Mouse (Mus musculus): ENCODE data around the gene Adig. TPM values are rescaled to one million over a fixed set of nuclear protein-coding genes. Genes with fewer than 3 reads are reported as not detected.

Adig gene
- polyA plus RNA-seq (2016; fragmentation: Nextera tagmentation; extraction: Ambion mirVana): not detected in 2 replicates

DNA sequence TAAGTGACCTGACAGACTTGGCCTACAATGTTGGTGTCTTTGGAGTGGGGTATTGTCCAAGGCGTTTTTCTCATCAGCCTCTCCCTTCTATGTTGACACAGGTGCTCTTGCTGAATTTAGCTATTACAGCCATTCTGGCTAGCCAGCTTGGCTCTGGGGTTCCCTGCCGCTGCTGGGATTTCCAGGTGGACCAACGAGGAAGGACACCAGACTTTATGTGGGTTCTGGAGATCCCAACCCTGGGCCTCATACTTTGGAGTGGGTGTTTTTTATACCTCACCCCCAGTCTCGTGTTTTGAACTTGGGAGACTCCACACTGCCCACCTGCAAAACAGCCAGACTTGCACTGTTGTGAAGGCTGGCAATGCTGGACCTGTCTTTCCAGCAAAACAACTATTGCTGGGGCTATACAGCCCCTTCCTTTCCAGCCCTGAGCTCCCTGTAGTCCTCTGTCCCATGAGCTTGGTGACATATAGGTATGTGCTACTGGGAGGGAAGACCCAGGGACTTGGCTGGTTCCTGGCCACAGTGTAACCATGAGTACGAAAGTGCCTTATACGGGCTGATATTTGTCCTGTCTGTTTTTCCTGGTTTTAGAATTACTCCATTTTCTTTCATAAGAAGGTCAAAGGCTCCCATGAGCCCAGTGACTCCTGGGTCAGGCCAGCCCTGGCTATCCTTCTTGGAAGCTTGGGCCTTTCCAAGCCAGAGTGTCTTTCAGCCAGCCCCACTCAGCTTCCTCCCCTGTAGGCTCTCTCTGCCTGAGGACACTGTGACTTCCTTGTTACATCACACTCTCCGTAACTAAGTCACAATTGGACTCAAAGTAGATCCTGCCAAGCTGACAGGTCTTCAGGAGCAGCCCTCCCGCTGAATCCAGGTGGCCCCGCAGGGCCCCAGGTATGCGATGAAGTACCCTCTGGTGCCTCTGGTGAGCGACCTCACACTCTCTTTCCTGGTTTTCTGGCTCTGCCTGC, at the start of gene Adig:
TSS of gene Adig (plus strand) at position 777 of the 977 bp plus-strand sequence.
- no peak within 1 kb of the TSS for H3K27ac ChIP-seq (replicated peaks)
- no peak within 1 kb of the TSS for H3K4me2 ChIP-seq (replicated peaks)
- WGBS: 75% methylated on average over 11 of the region's 11 CpGs
- no peaks in the 10 kb centered on the region for H3K27me3 ChIP-seq
- H3K36me3 ChIP-seq: peaks cover 23% of the 10 kb centered on the region
- H3K4me3 ChIP-seq: no peak within 1 kb of the TSS
- H3K9me3 ChIP-seq: no peaks in the 10 kb centered on the region
- no peak within 1 kb of the TSS for H3K9ac ChIP-seq (replicated peaks)
- H3K4me1 ChIP-seq: no peaks in the 10 kb centered on the region
- no peak for ATAC-seq (ENCODE audit: low FRiP score, low read depth)

DNA sequence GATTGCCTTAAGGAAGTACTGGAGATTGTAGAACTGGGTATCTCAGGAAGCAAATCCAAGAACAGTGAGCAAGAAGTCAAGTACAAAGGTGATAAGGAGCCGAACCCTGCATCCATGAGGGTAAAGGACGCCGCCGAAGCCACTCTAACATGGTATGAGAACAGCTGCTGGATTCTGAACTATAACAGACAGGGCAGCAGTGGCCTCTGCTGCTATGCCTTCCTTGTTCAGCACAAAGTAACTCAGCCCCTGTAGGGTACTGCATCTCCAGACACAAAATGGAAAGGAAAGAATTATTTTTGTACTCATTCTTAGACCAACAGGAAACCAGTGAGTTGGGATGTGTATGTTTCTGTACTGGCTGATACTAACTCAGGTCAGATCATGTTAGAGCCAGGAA, 46.0 kb upstream of the Adig start:
- no peaks in the 10 kb centered on the region for H3K4me1 ChIP-seq
- no peak overlapping the region for H3K4me3 ChIP-seq
- no peak overlapping the region for H3K27ac ChIP-seq (replicated peaks)
- WGBS: 94% methylated on average over 4 of the region's 4 CpGs
- H3K27me3 ChIP-seq: no peaks in the 10 kb centered on the region
- H3K9me3 ChIP-seq: no peaks in the 10 kb centered on the region
- no peak overlapping the region for H3K9ac ChIP-seq (replicated peaks)
- H3K4me2 ChIP-seq (replicated peaks): no peak overlapping the region
- ATAC-seq (ENCODE audit: low FRiP score, low read depth): no peak
- peaks cover 68% of the 10 kb centered on the region for H3K36me3 ChIP-seq

DNA sequence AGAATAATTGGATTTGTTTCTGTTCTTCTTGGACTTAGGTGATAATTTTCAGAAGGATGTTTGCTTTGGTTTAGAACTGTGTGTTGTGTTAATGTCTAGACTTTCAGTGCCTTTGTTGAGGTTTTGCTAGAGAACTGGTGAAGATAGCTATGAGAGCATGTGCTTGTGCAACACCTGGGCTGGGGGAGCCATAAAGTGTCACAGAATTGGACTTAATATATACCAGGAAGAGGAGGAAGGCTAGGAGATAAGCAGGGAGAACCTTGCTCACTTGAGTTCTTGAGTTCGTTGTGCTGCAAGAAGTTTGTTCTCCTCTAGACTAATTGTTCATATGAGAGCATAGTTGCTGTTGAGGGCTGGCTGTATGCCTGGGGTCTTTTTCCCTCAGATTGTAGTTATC, 44.8 kb upstream of the Adig start:
- peaks cover 72% of the 10 kb centered on the region for H3K36me3 ChIP-seq
- H3K4me3 ChIP-seq: no peak overlapping the region
- H3K9me3 ChIP-seq: no peaks in the 10 kb centered on the region
- no peaks in the 10 kb centered on the region for H3K4me1 ChIP-seq
- H3K9ac ChIP-seq (replicated peaks): no peak overlapping the region
- no peak for ATAC-seq (ENCODE audit: low FRiP score, low read depth)
- WGBS: 89% methylated on average over 1 of the region's 1 CpGs
- H3K27me3 ChIP-seq: no peaks in the 10 kb centered on the region
- no peak overlapping the region for H3K27ac ChIP-seq (replicated peaks)
- H3K4me2 ChIP-seq (replicated peaks): no peak overlapping the region

DNA sequence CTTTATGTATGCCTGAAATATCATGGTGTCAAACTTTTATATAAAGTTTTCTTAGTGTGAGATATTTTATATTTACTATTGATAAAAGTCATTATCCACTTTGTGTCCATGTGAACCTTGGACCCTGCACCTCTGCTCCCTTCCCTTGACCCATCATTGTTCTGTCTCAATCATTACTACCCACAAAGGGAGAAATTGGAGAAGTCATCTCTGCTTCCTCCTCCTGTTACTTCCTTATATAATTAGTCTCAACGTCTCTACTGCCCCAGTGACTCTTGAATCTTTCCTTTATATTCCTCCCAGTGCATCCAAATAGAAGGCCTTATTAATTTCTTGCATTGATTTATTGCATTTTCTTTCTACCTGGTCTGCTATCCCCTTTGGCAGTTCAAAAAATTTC, 40.0 kb upstream of the Adig start:
- 92% methylated on average over 1 of the region's 1 CpGs for WGBS
- H3K27ac ChIP-seq (replicated peaks): no peak overlapping the region

DNA sequence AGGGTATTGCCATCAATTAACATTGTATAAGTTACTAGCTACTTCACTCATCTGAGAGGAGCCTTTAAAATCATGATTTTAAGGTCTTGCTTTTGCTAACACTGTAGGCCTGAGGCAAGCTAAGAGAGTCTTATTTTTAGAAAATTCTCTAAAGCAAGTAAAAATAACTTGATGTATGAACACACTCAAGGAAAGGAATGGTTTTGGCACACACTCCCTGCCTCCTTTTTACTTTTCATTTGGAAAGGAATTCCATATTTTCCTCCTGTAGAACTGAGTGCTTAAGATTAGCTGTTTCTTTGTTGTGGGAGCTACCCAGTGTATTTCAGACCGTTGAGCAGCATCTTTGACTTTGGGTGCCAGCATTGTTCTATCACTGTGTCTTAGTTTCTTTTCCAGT, 28.3 kb upstream of the Adig start:
- Histone ChIP-seq H3K9ac (replicated peaks) (no peak overlapping the region), H3K27ac (replicated peaks) (no peak overlapping the region), H3K9me3 (no peaks in the 10 kb centered on the region), H3K4me1 (no peaks in the 10 kb centered on the region), H3K27me3 (no peaks in the 10 kb centered on the region), H3K36me3 (peaks cover 64% of the 10 kb centered on the region), H3K4me3 (no peak overlapping the region), H3K4me2 (replicated peaks) (no peak overlapping the region)
- 86% methylated on average over 1 of the region's 1 CpGs for WGBS
- ATAC-seq (ENCODE audit: low FRiP score, low read depth): no peak

More for the DNA sequence above, 40.0 kb upstream of the Adig start:
- no peak overlapping the region for H3K4me2 ChIP-seq (replicated peaks)
- peaks cover 83% of the 10 kb centered on the region for H3K36me3 ChIP-seq
- ATAC-seq (ENCODE audit: low FRiP score, low read depth): no peak
- no peaks in the 10 kb centered on the region for H3K9me3 ChIP-seq
- H3K27me3 ChIP-seq: no peaks in the 10 kb centered on the region
- no peaks in the 10 kb centered on the region for H3K4me1 ChIP-seq
- H3K9ac ChIP-seq (replicated peaks): no peak overlapping the region
- H3K4me3 ChIP-seq: no peak overlapping the region

DNA sequence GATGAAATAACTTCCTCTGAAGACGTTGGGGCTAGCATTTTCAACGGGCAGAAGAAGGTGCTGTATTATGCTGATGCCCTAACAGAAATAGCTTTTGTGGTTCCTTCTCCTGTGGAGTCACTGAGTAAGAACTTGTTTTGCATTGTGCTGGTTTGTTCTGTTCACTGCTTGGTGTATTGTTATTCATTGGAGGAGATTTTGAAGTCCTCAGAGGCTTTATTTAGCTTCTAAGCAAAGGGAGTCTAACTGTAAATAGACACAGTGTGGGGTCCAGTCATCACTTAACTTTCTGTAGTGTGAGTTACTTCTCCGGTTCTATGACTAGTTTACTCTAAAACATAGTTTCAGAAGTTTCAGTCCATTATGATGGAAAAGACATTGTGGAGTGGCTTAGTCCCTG, 24.8 kb upstream of the Adig start:
- no peak overlapping the region for H3K4me3 ChIP-seq
- H3K27me3 ChIP-seq: no peaks in the 10 kb centered on the region
- no peak overlapping the region for H3K27ac ChIP-seq (replicated peaks)
- no peak overlapping the region for H3K4me2 ChIP-seq (replicated peaks)
- no peak overlapping the region for H3K9ac ChIP-seq (replicated peaks)
- no peak for ATAC-seq (ENCODE audit: low FRiP score, low read depth)
- no peaks in the 10 kb centered on the region for H3K4me1 ChIP-seq
- WGBS: 83% methylated on average over 3 of the region's 3 CpGs
- H3K36me3 ChIP-seq: peaks cover 82% of the 10 kb centered on the region
- no peaks in the 10 kb centered on the region for H3K9me3 ChIP-seq

DNA sequence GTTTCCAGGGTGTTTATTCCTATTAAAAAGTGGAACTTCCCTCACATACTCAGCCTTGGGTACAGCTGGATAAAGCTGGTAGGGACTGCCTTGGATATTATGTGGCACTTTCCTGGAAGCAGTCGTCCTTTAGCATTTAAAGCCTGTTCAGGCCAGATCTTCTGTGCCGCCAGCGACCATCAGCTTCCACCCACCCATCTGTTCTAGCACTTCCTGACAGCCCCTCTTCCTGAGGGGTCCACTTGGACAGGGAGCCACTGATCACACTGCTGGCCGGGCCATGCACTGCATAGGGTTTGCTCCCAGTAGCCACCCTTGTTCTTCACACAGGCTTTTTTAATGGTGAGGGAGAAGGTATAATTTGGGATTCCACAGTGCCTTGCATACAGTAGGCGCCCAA, 4.0 kb upstream of the Adig start:
- H3K36me3 ChIP-seq: peaks cover 54% of the 10 kb centered on the region
- H3K9me3 ChIP-seq: no peaks in the 10 kb centered on the region
- no peak overlapping the region for H3K9ac ChIP-seq (replicated peaks)
- no peaks in the 10 kb centered on the region for H3K27me3 ChIP-seq
- no peaks in the 10 kb centered on the region for H3K4me1 ChIP-seq
- H3K4me2 ChIP-seq (replicated peaks): no peak overlapping the region
- WGBS: 87% methylated on average over 5 of the region's 5 CpGs
- H3K27ac ChIP-seq (replicated peaks): no peak overlapping the region
- H3K4me3 ChIP-seq: no peak overlapping the region
- ATAC-seq (ENCODE audit: low FRiP score, low read depth): no peak

DNA sequence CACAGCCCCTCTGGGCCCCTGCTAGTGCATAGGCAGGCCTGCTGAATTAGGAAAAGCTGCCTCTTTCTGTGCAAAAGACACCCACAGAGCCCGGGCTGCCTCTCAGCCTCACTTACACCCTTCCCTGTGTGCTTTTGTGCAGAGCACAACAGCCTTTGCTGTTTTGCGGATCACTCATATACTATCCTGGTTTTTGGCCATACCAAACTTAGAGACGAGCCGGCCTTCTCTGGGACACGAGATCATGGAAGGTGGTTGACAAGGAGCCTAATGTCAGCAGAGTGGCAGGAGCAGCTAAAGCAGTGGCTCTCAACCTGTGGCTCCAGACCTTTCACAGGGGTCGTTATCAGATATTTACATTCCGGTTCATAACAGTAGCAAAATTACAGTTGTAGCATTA, 814 bp downstream of the Adig start:
- Histone ChIP-seq H3K4me1 (no peaks in the 10 kb centered on the region), H3K4me2 (replicated peaks) (no peak overlapping the region), H3K4me3 (no peak overlapping the region), H3K9ac (replicated peaks) (no peak overlapping the region), H3K27ac (replicated peaks) (no peak overlapping the region), H3K36me3 (peaks cover 16% of the 10 kb centered on the region), H3K9me3 (no peaks in the 10 kb centered on the region), H3K27me3 (no peaks in the 10 kb centered on the region)
- ATAC-seq (ENCODE audit: low FRiP score, low read depth): no peak
- 91% methylated on average over 7 of the region's 7 CpGs for WGBS

DNA sequence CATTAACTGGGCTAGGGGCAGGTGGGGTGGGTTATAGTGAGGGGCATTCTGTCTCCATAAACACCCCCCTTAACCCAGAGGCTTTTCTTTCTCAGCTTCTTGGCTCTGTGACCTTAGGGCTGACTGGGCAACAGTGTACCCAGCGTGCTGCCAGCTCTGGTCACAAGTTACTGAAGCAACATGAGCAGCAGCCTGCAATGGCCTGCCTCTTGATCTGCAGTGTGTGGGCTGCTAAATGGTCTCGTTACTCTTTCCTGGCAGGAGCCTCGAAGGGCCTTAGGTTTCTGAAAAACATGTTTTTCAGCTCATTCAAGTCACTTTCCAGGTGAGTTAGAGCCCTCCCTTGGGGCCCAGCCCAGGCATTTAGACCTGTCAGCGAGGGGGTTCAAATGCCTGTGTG, 1.3 kb downstream of the Adig start:
- Histone ChIP-seq H3K4me1 (no peaks in the 10 kb centered on the region), H3K27me3 (no peaks in the 10 kb centered on the region), H3K4me3 (no peak overlapping the region), H3K9me3 (no peaks in the 10 kb centered on the region), H3K27ac (replicated peaks) (no peak overlapping the region), H3K36me3 (peaks cover 12% of the 10 kb centered on the region), H3K4me2 (replicated peaks) (no peak overlapping the region), H3K9ac (replicated peaks) (no peak overlapping the region)
- 84% methylated on average over 4 of the region's 4 CpGs for WGBS
- no peak for ATAC-seq (ENCODE audit: low FRiP score, low read depth)

DNA sequence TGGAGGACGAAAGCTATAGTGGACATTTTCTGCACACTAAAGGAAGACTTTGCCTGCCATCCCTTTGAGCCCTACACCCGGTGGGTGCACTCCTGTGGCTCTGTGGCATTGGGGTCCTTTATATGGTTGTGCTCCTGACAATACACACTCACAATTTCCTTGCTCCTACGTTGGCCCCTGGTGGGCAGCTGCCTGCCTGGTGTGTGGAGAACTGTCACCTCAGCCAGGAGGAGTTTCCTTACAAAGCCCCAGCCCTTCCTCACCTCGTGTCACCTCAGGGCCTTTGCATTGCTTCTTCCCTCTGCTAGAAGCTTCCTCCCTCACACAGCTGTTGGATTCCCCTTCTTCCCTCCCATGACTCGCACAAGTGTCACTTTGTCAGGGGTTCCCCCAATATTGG, 4.1 kb downstream of the Adig start:
- Histone ChIP-seq H3K4me1 (no peaks in the 10 kb centered on the region), H3K9ac (replicated peaks) (no peak overlapping the region), H3K4me3 (no peak overlapping the region), H3K27me3 (no peaks in the 10 kb centered on the region), H3K36me3 (no peaks in the 10 kb centered on the region), H3K4me2 (replicated peaks) (no peak overlapping the region), H3K9me3 (no peaks in the 10 kb centered on the region), H3K27ac (replicated peaks) (no peak overlapping the region)
- WGBS: 83% methylated on average over 5 of the region's 5 CpGs
- ATAC-seq (ENCODE audit: low FRiP score, low read depth): no peak

DNA sequence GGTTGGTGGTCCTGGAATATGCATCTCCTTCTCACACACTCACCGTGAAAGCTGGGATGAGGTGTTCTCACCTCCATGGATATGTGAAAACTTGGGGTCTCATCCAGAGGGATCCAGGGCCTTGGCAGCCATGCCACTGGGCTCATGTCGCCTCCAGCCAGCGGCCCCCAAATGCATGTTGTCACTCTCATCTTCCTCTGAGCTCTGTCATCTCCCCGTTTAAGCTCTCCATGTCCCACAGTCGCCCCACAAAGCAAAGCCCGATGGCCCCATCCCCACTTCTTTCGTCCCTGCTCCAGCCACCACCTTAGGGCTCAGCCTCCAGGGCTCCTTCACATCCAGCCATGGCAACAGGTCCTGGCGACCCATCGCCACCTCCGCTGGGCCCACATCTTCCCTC, 4.6 kb downstream of the Adig start:
- Histone ChIP-seq H3K4me3 (no peak overlapping the region), H3K9me3 (no peaks in the 10 kb centered on the region), H3K4me1 (no peaks in the 10 kb centered on the region), H3K36me3 (no peaks in the 10 kb centered on the region), H3K4me2 (replicated peaks) (no peak overlapping the region), H3K9ac (replicated peaks) (no peak overlapping the region), H3K27ac (replicated peaks) (no peak overlapping the region), H3K27me3 (no peaks in the 10 kb centered on the region)
- ATAC-seq (ENCODE audit: low FRiP score, low read depth): no peak
- 93% methylated on average over 10 of the region's 10 CpGs for WGBS

DNA sequence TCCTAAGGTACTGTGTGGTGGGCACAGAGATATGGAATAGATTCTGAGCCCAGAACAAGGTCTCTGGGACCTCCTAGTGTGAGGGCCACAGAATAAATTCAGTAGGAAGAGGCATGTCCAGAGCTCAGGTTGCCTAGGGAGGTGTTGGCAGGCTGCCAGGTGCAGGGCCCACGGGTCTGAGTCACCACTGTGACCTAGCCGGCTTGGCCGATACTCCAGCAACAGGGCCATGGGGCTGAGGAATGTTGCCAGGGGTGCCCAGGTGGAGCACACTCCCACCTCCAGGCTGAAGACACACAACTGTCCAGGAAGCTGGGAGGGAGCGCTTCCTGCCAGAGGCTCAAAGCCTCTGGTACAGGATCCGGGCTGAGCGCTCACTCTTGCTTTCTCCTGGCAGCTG, 8.3 kb downstream of the Adig start:
- Histone ChIP-seq H3K9ac (replicated peaks) (no peak overlapping the region), H3K4me2 (replicated peaks) (no peak overlapping the region), H3K9me3 (no peaks in the 10 kb centered on the region), H3K36me3 (no peaks in the 10 kb centered on the region), H3K27ac (replicated peaks) (no peak overlapping the region), H3K4me3 (no peak overlapping the region), H3K27me3 (no peaks in the 10 kb centered on the region), H3K4me1 (no peaks in the 10 kb centered on the region)
- no peak for ATAC-seq (ENCODE audit: low FRiP score, low read depth)
- 86% methylated on average over 6 of the region's 6 CpGs for WGBS

DNA sequence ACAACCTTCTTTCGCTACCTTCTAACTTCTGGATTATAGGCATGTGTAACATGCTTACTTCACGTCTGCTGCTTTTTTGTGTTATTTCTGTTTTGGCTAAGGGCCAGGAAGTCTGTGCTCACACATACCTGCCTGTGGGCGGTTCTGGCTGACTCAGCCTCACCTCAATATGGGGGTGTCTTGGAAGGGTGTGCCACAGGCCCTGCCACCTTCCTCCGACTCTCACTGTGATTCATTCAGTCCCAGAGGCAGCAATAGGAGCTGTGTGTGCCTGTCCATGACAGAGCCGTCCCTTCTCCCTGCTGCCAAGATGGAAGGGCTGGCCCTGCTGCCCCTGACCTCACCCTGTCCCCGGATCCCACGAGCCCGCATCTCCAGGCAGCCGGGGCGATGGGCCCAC, 10.1 kb downstream of the Adig start, which contains the start of gene Arhgap40:
TSS of gene Arhgap40 (plus strand) at position 269 of the 400 bp plus-strand sequence.
- Histone ChIP-seq H3K4me1 (no peaks in the 10 kb centered on the region), H3K9me3 (no peaks in the 10 kb centered on the region), H3K4me2 (replicated peaks) (no peak within 1 kb of the TSS), H3K9ac (replicated peaks) (no peak within 1 kb of the TSS), H3K4me3 (no peak within 1 kb of the TSS), H3K27ac (replicated peaks) (no peak within 1 kb of the TSS), H3K27me3 (no peaks in the 10 kb centered on the region), H3K36me3 (no peaks in the 10 kb centered on the region)
- 86% methylated on average over 10 of the region's 10 CpGs for WGBS
- no peak for ATAC-seq (ENCODE audit: low FRiP score, low read depth)

Measured in midbrain, embryonic 12.5 days (tissue).